Mouse (Mus musculus) kidney, adult 8-10 months (tissue): ENCODE results near the gene Lgals3bp.

Experiments used
- DNase-seq, 2 experiments: peaks; one replicate each; pipeline ENCODE4 v3.0.0; 2022

Gene Lgals3bp

DNA sequence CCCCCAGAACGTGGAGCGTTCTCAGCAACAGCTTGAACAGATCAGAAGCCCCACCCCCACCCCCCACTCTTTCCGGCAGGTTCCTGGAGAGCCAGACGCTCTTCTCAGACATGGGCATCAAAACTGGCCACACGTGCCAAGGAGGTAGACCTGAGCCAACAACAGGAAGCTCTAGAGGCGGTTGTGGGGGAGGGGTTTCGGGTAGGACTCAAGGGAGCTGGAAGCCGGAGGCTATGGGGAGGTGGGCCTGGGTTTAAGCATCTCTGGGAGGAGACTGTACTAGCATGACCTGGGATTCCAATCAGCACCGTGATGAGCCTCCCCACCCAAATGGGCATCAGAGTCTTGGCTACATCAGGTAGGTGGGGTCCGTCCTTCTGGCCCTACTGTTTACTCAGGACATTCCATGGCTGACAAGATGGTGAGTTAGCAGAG is 41.0 kb downstream of the Lgals3bp start:
- DNase-seq: no peak

GRCm38 (mm10) chr11:118360491-118360890 is 41.4 kb downstream of the Lgals3bp start:
- no peak for DNase-seq

DNA sequence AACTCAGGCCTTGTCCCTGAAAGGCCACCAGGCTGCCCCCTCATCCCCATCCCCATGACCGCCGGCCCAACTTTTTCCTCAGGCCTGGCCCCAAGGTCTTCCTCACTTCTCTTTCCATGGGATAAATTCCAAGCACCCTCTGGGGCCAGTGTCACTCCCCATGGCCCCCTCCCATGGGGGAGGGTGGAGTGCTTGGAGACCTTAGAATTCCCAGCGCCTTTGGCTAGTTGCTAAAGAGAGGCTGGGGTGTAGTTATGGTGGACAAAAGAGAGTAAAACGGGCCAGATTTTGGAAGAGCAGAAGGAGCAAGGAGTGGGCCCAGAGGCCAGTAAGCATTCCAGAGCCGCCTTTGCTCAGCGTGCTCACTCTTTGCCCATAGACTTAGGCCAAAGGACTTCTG is 46.3 kb downstream of the Lgals3bp start, which contains the start of gene Timp2:
Gene Timp2 (minus strand): TSS at position 101 of the 400 bp plus-strand sequence.
- DNase-seq: no peak

DNA sequence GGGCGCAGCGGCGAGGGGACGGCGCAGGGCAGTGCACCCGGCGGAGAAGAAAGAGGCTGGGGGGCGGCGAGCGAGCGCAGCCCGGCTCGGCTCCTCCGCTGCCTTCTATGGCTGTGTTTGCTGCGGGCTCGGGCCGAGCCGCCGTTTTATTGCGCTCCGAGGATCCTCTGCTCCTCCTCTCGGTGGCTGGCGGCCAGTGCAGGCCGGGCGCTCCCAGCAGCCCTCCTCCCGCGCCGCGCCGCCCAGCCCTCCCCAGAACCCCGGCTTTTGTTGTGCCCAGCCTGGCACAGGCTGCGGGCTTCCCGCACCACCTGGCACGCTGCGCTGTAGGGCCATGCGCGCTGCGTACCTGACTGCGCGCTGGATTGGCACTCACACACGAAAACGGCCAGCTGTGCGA is 46.7 kb downstream of the Lgals3bp start:
- DNase-seq: peak; percentile 46 to 60

DNA sequence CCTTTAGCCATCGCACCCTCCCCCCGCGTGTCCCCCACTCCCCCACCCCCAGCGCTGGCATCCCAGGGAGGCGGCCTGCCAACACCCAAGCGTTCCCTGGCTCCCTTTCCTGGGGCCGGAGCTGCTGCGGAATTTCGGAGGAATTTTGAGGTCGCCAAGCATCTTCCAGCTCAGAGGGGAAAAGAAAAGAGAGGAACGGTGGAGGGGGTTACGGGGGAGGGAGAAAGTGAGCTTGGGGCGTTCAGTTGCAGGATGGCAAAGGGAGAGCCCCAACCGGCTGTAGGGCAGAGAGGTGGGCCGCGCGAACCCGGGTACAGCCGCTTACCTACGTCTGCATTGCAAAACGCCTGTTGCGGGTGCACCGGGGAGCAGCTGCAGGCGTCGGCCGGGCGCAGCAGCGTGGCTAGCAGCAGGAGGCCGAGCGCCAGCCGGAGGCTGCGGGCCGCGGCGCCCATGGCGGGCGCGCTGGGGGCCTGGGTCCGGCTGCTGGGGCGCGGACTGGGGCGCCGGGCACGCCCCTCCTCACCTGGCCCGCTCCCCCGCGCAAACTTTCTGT is 47.2 kb downstream of the Lgals3bp start:
- DNase-seq: no peak

DNA sequence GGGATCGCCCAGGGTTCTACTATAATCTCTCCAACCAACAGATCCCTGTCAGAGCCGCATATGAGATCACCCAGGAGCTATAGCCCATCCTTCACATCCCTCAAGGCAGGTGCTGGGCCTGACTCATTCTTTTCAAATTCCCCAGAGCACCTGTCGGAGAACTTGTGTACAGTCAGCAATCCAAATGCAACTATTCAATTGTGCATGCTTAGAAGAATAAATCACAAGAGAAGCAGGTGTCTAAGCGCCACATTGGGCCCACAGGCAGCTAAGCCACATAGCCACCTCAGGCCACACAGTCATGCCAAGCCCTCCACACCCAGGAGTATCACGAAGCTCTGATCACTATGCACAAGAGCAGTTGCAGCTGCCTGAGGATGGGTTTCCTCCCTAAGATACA is 52.4 kb downstream of the Lgals3bp start:
- DNase-seq: no peak

- peak; percentile 29 to 39 for DNase-seq
Measured at GRCm38 (mm10) chr11:118348877-118349276, 53.0 kb downstream of the Lgals3bp start.

DNA sequence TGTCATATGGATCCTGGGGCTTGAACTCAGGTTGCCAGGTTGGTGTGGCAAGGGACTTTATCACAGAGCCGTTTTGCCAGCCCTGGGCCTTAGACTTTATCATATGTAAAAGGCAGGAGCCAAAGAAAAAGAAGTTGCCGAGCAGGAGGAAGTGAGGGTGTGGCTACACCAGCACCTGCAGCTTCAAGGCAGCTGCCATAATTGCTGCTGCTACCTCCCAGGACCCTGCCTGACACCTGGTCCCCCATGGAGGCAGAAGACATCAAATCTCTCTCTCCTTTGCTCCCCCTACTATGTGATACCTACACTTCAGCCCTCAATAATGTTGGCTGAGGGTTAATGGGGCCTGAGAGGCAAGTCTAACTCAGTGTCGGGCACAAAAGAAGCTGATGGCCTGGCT is 53.5 kb downstream of the Lgals3bp start:
- no peak for DNase-seq

DNA sequence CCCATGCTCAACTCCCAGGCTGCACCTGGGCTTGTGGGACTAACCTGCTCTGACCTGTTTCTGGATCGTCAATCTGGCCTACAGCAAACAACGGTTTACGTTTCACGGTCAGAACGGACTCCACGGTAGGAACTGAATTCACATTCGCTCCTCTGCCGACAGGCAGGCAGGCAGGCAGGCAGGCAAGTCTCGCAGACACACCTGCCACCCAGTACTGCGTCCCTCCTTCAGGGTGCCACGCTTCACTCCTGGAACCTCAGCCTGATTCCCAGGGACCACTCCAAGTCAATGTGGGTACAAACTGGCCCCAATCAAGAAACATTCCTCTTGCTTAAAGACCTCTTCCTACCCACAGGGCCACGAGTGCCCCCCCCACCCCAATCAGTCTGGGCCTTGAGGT is 54.0 kb downstream of the Lgals3bp start:
- no peak for DNase-seq

DNA sequence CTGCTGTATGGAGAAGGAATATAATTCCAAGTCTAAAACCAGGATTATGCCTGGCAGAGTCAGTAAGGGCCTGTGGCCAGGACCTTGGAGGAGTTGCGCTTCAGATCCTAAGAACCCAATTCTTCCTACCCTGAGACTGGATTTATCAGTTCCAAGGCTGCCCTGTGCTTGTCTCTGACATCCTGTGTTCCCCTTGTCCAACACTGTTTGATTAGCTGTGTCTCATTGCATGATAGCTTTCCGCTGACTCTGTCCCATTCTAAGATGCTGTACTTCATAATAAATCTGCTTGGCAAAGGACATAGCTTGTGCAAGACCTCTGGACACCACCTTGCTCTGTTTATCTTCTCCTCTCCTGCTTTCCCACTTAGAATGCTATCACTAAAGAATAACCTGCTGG is 54.5 kb downstream of the Lgals3bp start:
- no peak for DNase-seq

GRCm38 (mm10) chr11:118346395-118347096 is 55.3 kb downstream of the Lgals3bp start:
- no peak for DNase-seq

- DNase-seq: no peak
Measured at GRCm38 (mm10) chr11:118345693-118346092, 56.2 kb downstream of the Lgals3bp start.

GRCm38 (mm10) chr11:118343629-118344028 is 58.3 kb downstream of the Lgals3bp start:
- no peak for DNase-seq
